Mouse (Mus musculus) retina, postnatal 7 days (tissue): ENCODE results near the gene Limk2.

ENCODE experiments used
- DNase-seq: peaks from one replicate; pipeline ENCODE4 v3.0.0-alpha.2; 2012; ENCODE audit warnings: low read depth, low spot score

Gene Limk2

GRCm38 (mm10) chr11:3408997-3409732, at the start of gene Limk2:
Gene Limk2, minus strand, starts transcription at chr11:3409189.
- peak; percentile 85 for DNase-seq

- DNase-seq = no peak
These were observed 49.6 kb upstream of the Limk2 start for GRCm38 (mm10) chr11:3458428-3459104.

GRCm38 (mm10) chr11:3456354-3456753, 47.4 kb upstream of the Limk2 start:
- no peak for DNase-seq

GRCm38 (mm10) chr11:3454506-3454905, 45.5 kb upstream of the Limk2 start:
- DNase-seq = no peak

GRCm38 (mm10) chr11:3453467-3453866, 44.5 kb upstream of the Limk2 start:
- no peak for DNase-seq

GRCm38 (mm10) chr11:3452769-3453168, 43.8 kb upstream of the Limk2 start:
- DNase-seq = no peak

GRCm38 (mm10) chr11:3452167-3452639, 43.2 kb upstream of the Limk2 start, which contains the start of gene Rnf185:
Gene Rnf185, minus strand, starts transcription at chr11:3452363.
- DNase-seq = peak; percentile 91

- no peak for DNase-seq
These were observed 42.7 kb upstream of the Limk2 start for GRCm38 (mm10) chr11:3451701-3452163.

GRCm38 (mm10) chr11:3444875-3445274, 35.9 kb upstream of the Limk2 start:
- no peak for DNase-seq

- no peak for DNase-seq
These were observed 34.1 kb upstream of the Limk2 start for GRCm38 (mm10) chr11:3443091-3443490.

GRCm38 (mm10) chr11:3442677-3443076, 33.7 kb upstream of the Limk2 start:
- no peak for DNase-seq

- no peak for DNase-seq
These were observed 32.9 kb upstream of the Limk2 start for GRCm38 (mm10) chr11:3441696-3442443.

- DNase-seq = no peak
These were observed 28.6 kb upstream of the Limk2 start for GRCm38 (mm10) chr11:3437621-3438020.

- DNase-seq = no peak
These were observed 24.8 kb upstream of the Limk2 start for GRCm38 (mm10) chr11:3433809-3434208.

- DNase-seq = no peak
These were observed 23.1 kb upstream of the Limk2 start for GRCm38 (mm10) chr11:3431976-3432603.

GRCm38 (mm10) chr11:3431515-3431914, 22.5 kb upstream of the Limk2 start:
- no peak for DNase-seq

- DNase-seq = no peak
These were observed 19.6 kb upstream of the Limk2 start for GRCm38 (mm10) chr11:3428632-3429031.

- DNase-seq = no peak
These were observed 18.8 kb upstream of the Limk2 start for GRCm38 (mm10) chr11:3427697-3428230.

- no peak for DNase-seq
These were observed 13.3 kb upstream of the Limk2 start for GRCm38 (mm10) chr11:3422242-3422641.

- no peak for DNase-seq
These were observed 9.8 kb upstream of the Limk2 start for GRCm38 (mm10) chr11:3418741-3419140.

- no peak for DNase-seq
These were observed 8.8 kb upstream of the Limk2 start for GRCm38 (mm10) chr11:3417795-3418194.
